Mouse (Mus musculus): ENCODE data around the gene Rita1. TPM values are rescaled to one million over a fixed set of nuclear protein-coding genes. Genes with fewer than 3 reads are reported as not detected.

The Rita1 gene
- polyA plus RNA-seq, 1 experiment from 2014 or later = 14.3 TPM

DNA sequence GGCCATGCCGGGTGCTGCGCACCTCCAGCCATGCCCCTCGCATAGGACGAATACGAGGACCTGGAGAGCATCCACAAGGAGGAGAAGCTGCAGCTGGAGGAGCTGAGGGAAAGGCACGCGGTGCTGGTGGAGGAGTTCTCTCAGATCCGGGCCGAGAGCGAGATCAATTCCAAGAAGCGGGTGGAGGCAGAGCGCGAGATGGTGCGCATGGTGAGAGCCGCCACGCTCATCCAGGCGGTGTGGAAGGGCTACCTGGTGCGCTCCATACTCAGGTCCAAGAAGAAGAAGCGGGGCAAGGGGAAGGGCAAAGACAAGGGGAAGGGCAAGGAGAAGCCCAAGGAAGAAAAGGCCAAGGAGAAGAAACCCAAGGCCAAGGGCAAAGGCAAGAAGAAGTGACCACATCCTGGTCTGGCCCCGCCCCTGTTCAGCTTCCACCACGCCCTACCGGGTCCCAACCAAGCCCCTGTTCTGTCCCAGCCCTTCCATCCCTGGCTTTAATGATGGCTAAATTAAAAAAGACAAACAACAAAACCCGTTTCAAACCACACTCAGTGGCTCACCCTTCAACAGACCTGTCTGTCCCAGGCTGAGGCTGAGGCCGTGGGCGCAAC lies 5.7 kb downstream of the Rita1 start:
- ATAC-seq (replicated peaks; ENCODE audit: low FRiP score, low read depth) (no peak), DNase-seq (ENCODE audit: low spot score) (no peak)
- no peak for TF ChIP-seq CTCF (IDR thresholded peaks at IDR 0.05; ENCODE audit: low read depth)
- Histone ChIP-seq H3K27ac (no peak overlapping the region), H3K9ac (ENCODE audit: low read depth, low read length) (no peak overlapping the region), H3K36me3 (ENCODE audit: insufficient read depth, low read length) (no peaks in the 10 kb centered on the region), H3K4me1 (replicated peaks; ENCODE audit: insufficient read depth, low read length) (peaks cover 9% of the 10 kb centered on the region; the same call in 1 of the 2 replicates), H3K4me2 (ENCODE audit: low read length) (no peak overlapping the region), H3K4me3 (replicated peaks; ENCODE audit: low read depth, low read length) (no peak overlapping the region), H3K27me3 (ENCODE audit: insufficient read depth, low read length) (no peaks in the 10 kb centered on the region), H3K9me3 (replicated peaks; ENCODE audit: low read length) (no peaks in the 10 kb centered on the region)
- WGBS = 74% methylated on average over 25 of the region's 25 CpGs

DNA sequence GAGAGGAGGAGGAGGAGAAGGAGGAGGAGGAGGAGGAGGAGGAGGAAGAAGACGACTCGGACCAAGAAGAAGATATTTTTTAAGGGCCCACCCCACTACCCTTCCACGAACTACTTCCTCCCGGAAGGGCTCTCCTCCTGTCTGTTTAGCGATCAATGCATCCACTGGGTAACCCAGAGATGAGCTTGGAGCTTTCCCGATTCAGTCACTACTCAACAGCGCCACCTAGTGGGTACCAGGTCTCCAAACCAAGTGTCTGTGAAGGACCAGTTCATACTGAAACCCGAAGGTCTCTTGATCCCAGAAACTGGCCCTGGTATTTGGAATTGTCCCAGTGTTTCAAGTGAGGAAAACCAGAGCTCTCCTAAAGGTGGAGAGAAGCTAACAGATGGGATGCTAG lies 6.7 kb downstream of the Rita1 start:
- Histone ChIP-seq H3K27me3 (ENCODE audit: insufficient read depth, low read length) (no peaks in the 10 kb centered on the region), H3K27ac (no peak overlapping the region)
- under 1% methylated on average over 8 of the region's 8 CpGs for WGBS

DNA sequence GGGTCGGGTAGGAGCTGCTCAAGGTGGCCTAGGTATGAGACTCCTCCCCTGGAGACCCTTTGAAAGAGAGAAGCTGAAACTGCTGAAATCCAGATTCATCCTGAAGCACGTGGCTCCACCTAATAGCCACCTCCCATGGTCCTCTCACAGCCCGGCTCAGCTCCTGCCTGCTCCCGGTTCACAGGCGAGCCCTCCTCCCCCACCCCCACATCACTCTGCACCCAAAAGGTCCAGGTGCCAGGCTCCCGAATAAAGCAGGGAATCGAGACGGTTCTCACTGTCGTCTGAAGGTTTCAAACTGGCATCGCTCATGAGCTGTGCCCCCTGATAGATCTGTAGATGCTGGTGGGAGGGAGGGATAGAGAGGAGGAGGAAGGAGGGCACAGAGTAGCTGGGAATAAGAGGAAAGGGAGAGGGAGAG lies 7.1 kb downstream of the Rita1 start:
- 0 out of 2 replicates have a peak, but pooled peaks cover 3% of the 10 kb centered on the region for H3K4me1 ChIP-seq (replicated peaks; ENCODE audit: insufficient read depth, low read length)
- peak overlapping the region; percentile 50 for H3K27ac ChIP-seq
- no peak for TF ChIP-seq CTCF (IDR thresholded peaks at IDR 0.05; ENCODE audit: low read depth)
- peak overlapping the region; percentile 63 for H3K4me2 ChIP-seq (ENCODE audit: low read length)
- peak overlapping the region; percentile 23 for H3K4me3 ChIP-seq (replicated peaks; ENCODE audit: low read depth, low read length)
- H3K27me3 ChIP-seq (ENCODE audit: insufficient read depth, low read length) = no peaks in the 10 kb centered on the region
- ATAC-seq (replicated peaks; ENCODE audit: low FRiP score, low read depth) = no peak
- H3K9ac ChIP-seq (ENCODE audit: low read depth, low read length) = no peak overlapping the region
- no peak for DNase-seq (ENCODE audit: low spot score)
- no peaks in the 10 kb centered on the region for H3K36me3 ChIP-seq (ENCODE audit: insufficient read depth, low read length)
- H3K9me3 ChIP-seq (replicated peaks; ENCODE audit: low read length) = no peaks in the 10 kb centered on the region
- WGBS = under 1% methylated on average over 10 of the region's 10 CpGs

More for the DNA sequence above, 6.7 kb downstream of the Rita1 start:
- Histone ChIP-seq H3K4me1 (replicated peaks; ENCODE audit: insufficient read depth, low read length) (0 out of 2 replicates have a peak, but pooled peaks cover 3% of the 10 kb centered on the region), H3K9me3 (replicated peaks; ENCODE audit: low read length) (no peaks in the 10 kb centered on the region), H3K9ac (ENCODE audit: low read depth, low read length) (no peak overlapping the region), H3K4me2 (ENCODE audit: low read length) (peak overlapping the region; percentile 63), H3K36me3 (ENCODE audit: insufficient read depth, low read length) (no peaks in the 10 kb centered on the region), H3K4me3 (replicated peaks; ENCODE audit: low read depth, low read length) (peak overlapping the region; percentile 23)
- ATAC-seq (replicated peaks; ENCODE audit: low FRiP score, low read depth) = peak; percentile 51
- DNase-seq (ENCODE audit: low spot score) = peak; percentile 97
- TF ChIP-seq CTCF (IDR thresholded peaks at IDR 0.05; ENCODE audit: low read depth) = peak; percentile 94

DNA sequence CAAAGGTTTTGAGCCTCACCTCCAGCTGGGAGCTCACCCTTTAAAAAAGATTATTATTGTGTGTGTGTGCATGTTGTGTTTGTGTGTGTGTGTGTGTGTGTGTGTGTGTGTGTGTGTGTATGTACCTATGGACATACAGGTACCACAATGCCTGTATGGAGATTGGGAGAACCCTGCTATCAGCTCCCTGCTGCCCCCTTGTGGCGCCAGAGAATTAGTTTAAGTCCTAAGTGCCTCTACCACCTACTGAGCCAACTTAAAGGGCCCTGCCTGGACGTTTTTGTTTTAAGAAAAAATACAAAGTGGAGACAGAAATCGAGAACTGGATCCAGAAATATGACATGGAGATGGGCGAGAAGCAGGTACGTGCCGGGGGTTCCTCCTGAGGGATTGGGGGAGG lies 7.5 kb downstream of the Rita1 start:
- peak; percentile 58; the same call in 1 of the 2 replicates for ATAC-seq (replicated peaks; ENCODE audit: low FRiP score, low read depth)
- Histone ChIP-seq H3K36me3 (ENCODE audit: insufficient read depth, low read length) (no peaks in the 10 kb centered on the region), H3K27me3 (ENCODE audit: insufficient read depth, low read length) (no peaks in the 10 kb centered on the region), H3K9ac (ENCODE audit: low read depth, low read length) (no peak overlapping the region), H3K4me3 (replicated peaks; ENCODE audit: low read depth, low read length) (peak overlapping the region; percentile 23), H3K9me3 (replicated peaks; ENCODE audit: low read length) (no peaks in the 10 kb centered on the region), H3K4me2 (ENCODE audit: low read length) (peak overlapping the region; percentile 63), H3K4me1 (replicated peaks; ENCODE audit: insufficient read depth, low read length) (0 out of 2 replicates have a peak, but pooled peaks cover 3% of the 10 kb centered on the region), H3K27ac (peak overlapping the region; percentile 50)
- DNase-seq (ENCODE audit: low spot score) = peak; percentile 90
- peak; percentile 87 for TF ChIP-seq CTCF (IDR thresholded peaks at IDR 0.05; ENCODE audit: low read depth)
- 2% methylated on average over 6 of the region's 6 CpGs for WGBS

DNA sequence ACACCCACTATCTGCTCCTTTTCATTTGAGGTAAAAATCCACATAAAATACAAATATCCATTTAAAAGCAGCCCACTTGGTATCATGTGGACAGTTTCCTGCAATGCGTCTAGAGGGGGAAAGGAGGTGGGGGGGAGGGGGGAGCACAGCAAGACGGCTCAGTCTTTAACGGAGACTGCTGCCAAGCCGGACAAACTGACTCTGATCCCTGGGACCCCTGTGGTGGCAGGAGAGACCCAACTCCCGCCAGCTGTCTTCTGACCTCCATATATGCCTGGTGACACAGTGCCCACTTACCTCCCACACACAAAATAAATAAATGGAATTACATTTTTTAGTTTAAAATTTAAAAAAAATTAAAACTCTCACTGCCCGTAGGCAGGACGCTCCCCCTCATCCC lies 8.9 kb downstream of the Rita1 start:
- no peak for TF ChIP-seq CTCF (IDR thresholded peaks at IDR 0.05; ENCODE audit: low read depth)
- WGBS = 77% methylated on average over 7 of the region's 7 CpGs
- Histone ChIP-seq H3K4me2 (ENCODE audit: low read length) (no peak overlapping the region), H3K4me1 (replicated peaks; ENCODE audit: insufficient read depth, low read length) (0 out of 2 replicates have a peak, but pooled peaks cover 3% of the 10 kb centered on the region), H3K9ac (ENCODE audit: low read depth, low read length) (no peak overlapping the region), H3K27me3 (ENCODE audit: insufficient read depth, low read length) (no peaks in the 10 kb centered on the region), H3K27ac (no peak overlapping the region), H3K9me3 (replicated peaks; ENCODE audit: low read length) (no peaks in the 10 kb centered on the region), H3K4me3 (replicated peaks; ENCODE audit: low read depth, low read length) (no peak overlapping the region), H3K36me3 (ENCODE audit: insufficient read depth, low read length) (no peaks in the 10 kb centered on the region)
- ATAC-seq (replicated peaks; ENCODE audit: low FRiP score, low read depth) = no peak
- DNase-seq (ENCODE audit: low spot score) = no peak

DNA sequence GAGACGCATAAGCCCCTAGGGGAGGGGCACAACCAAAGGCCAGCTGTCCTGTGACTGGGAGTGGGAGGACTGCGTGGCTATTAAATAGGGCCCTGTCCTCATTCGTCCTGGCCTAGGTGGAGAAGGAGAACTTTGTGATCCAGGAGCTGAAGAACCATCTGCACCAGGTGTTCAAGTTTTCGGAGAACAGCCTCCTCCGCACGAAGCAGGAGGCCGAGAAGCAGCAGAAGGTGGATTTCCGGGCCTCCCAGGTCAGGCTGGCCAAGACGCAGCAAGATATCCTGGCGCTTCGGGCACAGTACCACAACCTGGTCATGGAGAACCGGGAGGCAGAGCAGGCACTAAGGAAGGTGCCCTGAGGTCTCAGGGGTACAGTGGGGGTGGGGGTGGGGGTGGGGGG lies 10.2 kb downstream of the Rita1 start:
- no peak for ATAC-seq (replicated peaks; ENCODE audit: low FRiP score, low read depth)

More for the DNA sequence above, 10.2 kb downstream of the Rita1 start:
- Histone ChIP-seq H3K27me3 (ENCODE audit: insufficient read depth, low read length) (no peaks in the 10 kb centered on the region), H3K27ac (no peak overlapping the region), H3K4me1 (replicated peaks; ENCODE audit: insufficient read depth, low read length) (0 out of 2 replicates have a peak, but pooled peaks cover 3% of the 10 kb centered on the region), H3K9ac (ENCODE audit: low read depth, low read length) (no peak overlapping the region), H3K9me3 (replicated peaks; ENCODE audit: low read length) (no peaks in the 10 kb centered on the region), H3K4me2 (ENCODE audit: low read length) (no peak overlapping the region), H3K36me3 (ENCODE audit: insufficient read depth, low read length) (no peaks in the 10 kb centered on the region), H3K4me3 (replicated peaks; ENCODE audit: low read depth, low read length) (no peak overlapping the region)
- WGBS = 88% methylated on average over 12 of the region's 12 CpGs
- DNase-seq (ENCODE audit: low spot score) = no peak
- no peak for TF ChIP-seq CTCF (IDR thresholded peaks at IDR 0.05; ENCODE audit: low read depth)
